Mouse (Mus musculus) left cerebral cortex, adult 8-10 months (tissue): ENCODE measurements around the gene Mt2. TPM values are rescaled to one million over a fixed set of nuclear protein-coding genes. Genes with fewer than 3 reads are reported as not detected.

Experiments
- DNase-seq, 2 experiments: peaks; one replicate each; pipeline ENCODE4 v3.0.0; 2022; ENCODE audit warnings: low spot score in 2 of 2
- total RNA-seq, 4 experiments: library from RNA; stranded (reverse); gene quantifications; 2 replicates each; pipeline ENCODE4 v1.2.4; 2022

Gene Mt2
- total RNA-seq, 4 experiments from 2014 or later: 287 to 602 (median 391) TPM

- DNase-seq: no peak
Observed at GRCm38 (mm10) chr8:94172809-94173732, 607 bp downstream of the Mt2 start.

DNA sequence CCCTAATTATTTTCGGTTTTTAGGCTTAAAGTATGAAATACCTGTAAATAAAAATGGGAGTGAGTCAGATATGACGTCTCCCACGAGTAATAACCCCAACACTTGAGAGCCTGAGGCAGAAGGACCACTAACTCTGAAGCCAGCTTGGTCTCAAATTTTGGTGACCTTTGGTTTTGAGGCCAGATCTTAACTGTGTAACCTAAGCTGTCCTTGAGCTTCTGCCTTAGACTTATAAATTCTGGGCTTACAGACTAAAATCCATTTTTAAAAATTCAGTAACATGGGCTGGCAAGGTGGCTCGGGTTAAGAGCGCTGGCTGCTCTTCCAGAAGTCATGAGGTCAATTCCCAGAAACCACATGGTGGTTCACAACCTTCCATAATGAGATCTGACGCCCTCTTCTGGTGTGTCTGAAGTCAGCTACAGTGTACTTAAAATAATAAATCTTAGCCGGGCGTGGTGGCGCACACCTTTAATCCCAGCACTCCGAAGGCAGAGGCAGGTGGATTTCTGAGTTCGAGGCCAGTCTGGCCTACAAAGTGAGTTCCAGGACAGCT, 1.5 kb downstream of the Mt2 start:
- no peak for DNase-seq

DNA sequence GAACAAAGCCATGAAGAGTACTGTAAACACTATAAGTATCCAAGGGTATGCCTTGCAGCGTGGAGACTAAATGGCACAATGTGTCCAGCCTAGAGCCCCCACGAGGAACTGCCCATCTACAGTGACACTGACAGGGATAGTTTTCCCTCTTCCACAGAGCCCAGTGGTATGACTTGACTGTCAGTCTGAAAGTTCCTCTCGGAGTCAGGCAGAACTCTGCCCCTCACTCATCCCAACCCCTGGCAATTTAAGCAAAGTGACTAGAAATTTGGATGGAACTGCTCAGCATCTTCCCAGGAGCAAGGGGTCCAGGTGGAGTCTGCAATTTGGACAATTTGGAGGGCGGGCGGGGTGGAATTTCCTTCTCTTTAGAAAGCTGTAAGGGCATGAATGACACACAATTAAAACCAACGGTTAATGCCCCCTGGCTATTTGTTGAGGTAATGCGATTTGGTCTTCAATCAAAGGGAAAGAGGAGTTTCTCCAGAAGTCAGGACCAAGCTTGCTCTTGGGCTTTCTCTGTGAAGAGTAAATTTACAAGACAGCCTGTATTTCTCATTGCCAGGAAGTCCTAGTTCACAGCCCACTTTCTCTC, 2.3 kb downstream of the Mt2 start:
- no peak for DNase-seq

GRCm38 (mm10) chr8:94177716-94178390, 5.4 kb downstream of the Mt2 start:
- DNase-seq: no peak

- peak; percentile 85 to 93 for DNase-seq
Observed at GRCm38 (mm10) chr8:94178857-94179712, 6.6 kb downstream of the Mt2 start, which contains the start of gene Mt1. TSS of gene Mt1 (plus strand) at chr8:94179082.

DNA sequence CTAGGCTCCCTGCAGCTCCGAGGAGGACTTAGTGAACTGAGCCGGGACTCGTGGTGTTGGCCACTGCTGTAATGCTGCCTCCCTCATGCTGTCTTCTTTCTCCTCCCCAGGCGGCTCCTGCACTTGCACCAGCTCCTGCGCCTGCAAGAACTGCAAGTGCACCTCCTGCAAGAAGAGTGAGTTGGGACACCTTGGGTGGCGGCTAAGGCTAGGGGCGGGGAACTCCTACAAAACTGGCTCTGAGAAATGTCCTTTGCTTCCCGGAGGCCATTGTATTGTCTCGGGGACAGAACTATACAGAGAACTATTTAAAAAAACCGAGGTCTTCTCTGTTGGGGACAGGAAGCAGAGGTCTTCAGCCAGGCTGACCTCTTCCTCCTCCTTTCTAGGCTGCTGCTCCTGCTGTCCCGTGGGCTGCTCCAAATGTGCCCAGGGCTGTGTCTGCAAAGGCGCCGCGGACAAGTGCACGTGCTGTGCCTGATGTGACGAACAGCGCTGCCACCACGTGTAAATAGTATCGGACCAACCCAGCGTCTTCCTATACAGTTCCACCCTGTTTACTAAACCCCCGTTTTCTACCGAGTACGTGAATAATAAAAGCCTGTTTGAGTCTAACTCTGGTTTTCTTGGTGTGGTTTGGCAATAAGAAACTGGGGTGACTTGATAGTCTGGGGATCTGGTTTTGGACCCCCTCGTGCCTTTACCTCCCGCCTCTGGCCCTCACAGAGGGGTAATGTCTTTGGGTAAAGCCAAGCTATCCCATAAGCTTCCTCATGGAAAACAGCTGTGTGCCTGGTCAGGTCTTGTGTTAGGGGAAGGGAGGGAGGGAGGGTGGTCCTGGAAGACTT, 7.5 kb downstream of the Mt2 start:
- DNase-seq: no peak

- no peak for DNase-seq
Observed at GRCm38 (mm10) chr8:94180561-94180908, 8.1 kb downstream of the Mt2 start.

DNA sequence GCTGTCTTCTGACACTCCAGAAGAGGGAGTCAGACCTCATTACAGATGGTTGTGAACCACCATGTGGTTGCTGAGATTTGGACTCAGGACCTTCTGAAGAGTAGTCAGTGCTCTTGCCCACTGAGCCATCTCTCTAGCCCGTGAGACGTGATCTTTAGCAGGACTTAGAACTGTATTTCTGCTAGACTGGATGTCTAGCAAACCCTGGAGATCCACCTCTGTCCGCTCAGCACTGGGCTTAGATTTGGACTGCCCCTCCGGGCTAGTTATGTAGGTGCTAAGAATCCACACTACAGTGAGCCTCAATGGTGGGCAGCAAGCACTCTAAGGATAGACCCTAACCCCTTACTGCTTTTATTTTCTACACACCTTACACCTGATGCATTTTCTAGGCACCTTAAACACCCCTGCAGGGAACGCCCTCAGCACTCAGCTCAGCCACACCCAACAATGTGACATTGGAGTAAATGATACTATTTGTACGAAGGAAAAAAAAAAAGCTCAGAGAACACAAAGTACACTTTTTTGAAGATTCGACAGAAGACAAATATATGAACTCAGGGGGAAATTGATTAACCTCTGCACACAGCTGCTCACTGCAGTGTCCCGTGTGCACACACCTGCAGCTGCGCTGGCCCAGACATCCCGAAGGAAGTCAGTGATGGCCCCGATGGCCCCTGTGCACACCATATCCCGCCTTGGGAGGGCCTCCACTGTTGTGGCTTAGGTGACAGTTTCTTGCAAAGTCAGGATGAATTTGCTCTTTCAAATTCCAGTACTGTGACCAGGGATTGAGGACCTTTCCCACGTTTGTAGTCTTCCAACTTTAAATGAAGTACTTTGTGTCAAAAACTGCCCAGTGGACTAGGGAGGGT, 9.8 kb downstream of the Mt2 start:
- no peak for DNase-seq

DNA sequence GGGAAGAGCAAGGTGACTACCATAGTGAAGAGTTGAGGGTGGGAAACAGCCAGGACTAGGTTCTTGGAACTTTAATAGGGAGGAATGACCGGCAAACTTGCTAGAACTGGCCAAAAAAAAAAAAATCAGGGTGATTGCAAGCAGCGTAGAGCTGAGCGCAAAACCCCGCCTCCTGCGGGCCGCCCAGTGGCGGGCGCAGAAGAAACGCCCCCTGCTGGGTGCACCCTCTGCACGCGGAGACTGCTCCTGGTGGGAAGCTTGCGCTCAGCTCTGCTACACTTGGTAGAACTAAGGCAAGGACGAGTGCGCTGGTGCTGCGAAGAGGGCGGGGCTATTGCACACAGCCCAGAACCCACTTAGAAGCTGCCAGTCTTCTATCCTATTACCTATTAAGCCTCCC, 10.7 kb downstream of the Mt2 start:
- no peak for DNase-seq

DNA sequence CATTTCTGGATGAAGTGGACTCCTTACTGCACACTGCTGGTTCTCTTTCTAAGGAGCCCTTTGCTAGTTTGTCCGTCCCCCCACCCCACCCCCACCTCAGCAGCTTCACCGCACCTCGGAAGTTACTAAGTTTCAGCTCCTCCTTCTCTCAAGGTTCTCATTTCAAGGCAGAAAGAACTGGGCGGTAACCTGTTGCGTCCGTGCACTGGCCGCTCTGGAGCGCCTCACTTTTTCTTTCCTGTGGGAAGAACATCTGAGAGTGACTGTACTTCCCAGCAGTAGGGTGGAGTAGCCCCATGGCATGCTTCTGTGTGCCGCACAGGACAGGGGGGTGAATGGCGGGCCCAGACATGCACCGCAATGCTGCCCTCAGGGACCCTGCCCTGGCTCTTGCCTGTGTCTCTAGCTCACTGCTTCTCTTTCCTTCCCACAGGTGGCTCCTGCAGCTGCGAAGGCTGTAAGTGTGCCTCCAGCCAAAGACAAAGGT, 11.9 kb downstream of the Mt2 start:
- DNase-seq: no peak

- DNase-seq: no peak
Observed at GRCm38 (mm10) chr8:94185791-94186190, 13.3 kb downstream of the Mt2 start.

DNA sequence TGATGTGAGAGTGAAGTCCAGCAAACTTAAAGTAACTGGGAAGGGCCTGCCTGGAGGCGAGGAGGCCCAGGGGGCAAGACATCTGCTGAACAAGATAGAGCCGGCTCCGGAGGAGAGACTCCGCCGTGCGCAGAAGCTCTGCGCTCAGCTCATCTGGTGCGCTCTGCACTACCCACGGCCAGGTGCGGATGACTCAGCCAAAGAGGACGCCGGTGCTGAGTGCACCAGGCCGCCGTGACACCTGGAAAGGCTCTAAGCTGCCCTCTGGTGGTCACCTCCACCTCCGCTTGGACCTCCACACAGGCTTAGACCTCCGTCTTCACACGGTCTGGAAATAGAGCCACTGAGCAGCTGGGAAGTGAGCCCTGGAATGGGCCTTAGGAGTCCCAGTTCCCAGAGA, 14.1 kb downstream of the Mt2 start:
- DNase-seq: no peak

- no peak for DNase-seq
Observed at GRCm38 (mm10) chr8:94187290-94188002, 15.0 kb downstream of the Mt2 start.

DNA sequence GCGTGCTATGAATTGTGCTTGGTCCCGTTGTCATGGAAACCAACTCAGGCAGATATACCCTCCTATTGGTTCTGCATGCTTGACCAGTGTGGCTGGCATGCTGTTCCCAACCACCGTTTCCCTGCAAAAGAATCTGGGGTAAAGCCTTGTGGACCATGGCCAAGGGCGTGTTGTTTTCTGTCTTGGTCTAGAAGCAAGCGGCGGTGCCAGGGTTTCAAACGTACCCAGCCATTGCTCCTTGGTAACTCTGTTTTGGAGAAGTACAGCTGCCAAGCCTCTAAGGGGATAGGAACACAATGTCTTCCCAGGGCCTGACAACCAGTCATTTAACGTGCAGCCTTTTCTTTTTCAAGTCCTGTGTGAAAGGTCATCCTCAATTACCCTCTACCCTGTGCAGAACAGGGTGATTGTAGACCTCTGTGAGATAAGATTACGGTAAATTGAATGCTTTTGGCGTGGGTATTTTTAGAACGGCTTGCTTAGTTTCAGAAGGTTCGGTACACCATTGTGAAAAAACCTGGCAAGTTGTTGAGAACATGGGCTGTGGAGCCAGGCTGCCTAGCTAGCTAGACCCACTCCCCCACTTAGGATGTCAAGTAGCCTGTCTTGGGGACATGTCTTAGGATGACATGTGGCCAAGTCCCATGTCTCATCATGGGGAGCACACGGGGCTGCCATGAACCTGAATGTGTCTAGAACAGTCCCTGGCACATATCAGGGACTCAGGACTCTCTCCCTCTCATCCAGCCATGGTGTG, 17.0 kb downstream of the Mt2 start:
- DNase-seq: peak in 1 of 2 experiments; percentile 83

DNA sequence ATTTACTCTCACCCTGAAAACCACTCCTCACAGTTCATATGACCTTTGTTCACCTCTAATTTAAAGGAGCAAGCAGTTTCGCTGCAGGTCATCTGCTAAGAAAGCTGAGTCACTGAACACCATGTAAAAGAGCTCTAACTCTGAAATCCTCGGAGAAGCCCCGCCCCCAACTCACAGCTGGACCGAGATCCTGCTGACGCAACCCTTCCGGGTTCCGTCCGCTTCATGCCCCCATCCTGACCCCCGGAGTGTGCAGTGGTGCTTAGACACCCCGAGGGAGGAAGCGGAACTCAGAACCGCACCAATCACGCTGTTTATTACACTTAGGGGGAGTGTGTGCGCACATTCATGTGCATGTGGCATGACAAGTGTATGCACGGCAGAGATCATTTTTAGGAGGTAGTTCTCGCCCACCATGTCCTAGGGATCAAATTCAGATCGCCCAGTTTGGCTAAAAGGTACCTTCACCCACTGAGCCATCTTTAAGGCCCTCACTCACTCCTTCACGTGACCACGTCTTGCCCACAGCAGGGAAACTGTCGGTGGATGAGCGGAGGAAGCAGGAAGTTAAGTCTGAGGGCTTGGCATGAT, 18.7 kb downstream of the Mt2 start:
- DNase-seq: no peak

DNA sequence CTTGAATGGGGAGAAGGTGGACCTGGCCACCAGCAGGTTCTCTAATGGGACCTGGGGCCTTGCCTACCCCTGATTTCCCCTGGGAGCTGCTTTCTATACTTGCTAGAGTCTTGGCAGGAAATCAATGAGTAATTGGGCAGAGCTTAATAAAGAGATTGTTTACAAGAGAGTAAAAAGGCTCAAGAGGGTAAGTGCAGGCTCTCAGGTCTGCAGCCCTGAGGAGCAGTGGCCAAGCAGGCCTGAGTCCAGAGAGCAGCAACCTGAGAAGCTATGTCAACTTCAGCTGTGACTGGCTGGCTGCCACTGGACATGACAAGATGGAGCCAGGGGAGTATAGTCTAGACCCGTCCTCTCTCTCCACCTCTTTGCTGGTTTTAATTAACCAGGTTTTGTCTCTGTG, 20.5 kb downstream of the Mt2 start:
- no peak for DNase-seq

GRCm38 (mm10) chr8:94194591-94195223, 22.2 kb downstream of the Mt2 start:
- DNase-seq: no peak
